Mouse (Mus musculus) midbrain, postnatal 0 days (tissue): ENCODE results near the gene Dnah7b. TPM values are rescaled to one million over a fixed set of nuclear protein-coding genes. Genes with fewer than 3 reads are reported as not detected.
A peak's percentile ranks its signal among the peaks of the same experiment; 100 is the strongest.
"Not testable (repeated sequence)": the region's sequence is repeated elsewhere in the genome, so short reads cannot be mapped to it uniquely, and the experiment has no call there.

Experiments
- ATAC-seq: fragments of 200-750 bp; cut with Nextera tagmentation; 2 replicates; pipeline ENCODE4 v1.8.0; 2017; ENCODE audit warnings: moderate number of reproducible peaks, mild to moderate bottlenecking, moderate TSS enrichment, moderate library complexity; ENCODE audit not compliant: low FRiP score
- DNase-seq: peaks from one replicate; pipeline ENCODE4 v3.0.0-alpha.2; 2015; ENCODE audit warnings: low spot score
- H3K27ac ChIP-seq: fragments of 300-500 bp; sonication (generic); 2 replicates; pipeline ENCODE4 v1.5.1; 2014; ENCODE audit warnings: low read depth, mild to moderate bottlenecking, low read length, mixed read lengths
- H3K27me3 ChIP-seq: fragments of 300-500 bp; sonication (generic); 2 replicates; pipeline ENCODE4 v1.6.1; 2014; ENCODE audit warnings: low read length, control low read depth, mixed read lengths; ENCODE audit not compliant: insufficient read depth
- H3K36me3 ChIP-seq: fragments of 300-500 bp; sonication (generic); 2 replicates; pipeline ENCODE4 v1.6.1; 2014; ENCODE audit warnings: low read length, control low read depth, mixed read lengths; ENCODE audit not compliant: insufficient read depth
- H3K4me1 ChIP-seq: fragments of 300-500 bp; sonication (generic); 2 replicates; pipeline ENCODE4 v1.6.1; 2014; ENCODE audit warnings: mild to moderate bottlenecking, control low read depth, antibody characterized with exemption, low read length, mixed read lengths; ENCODE audit not compliant: insufficient read depth
- H3K4me2 ChIP-seq: fragments of 300-500 bp; sonication (generic); 2 replicates; pipeline ENCODE4 v1.6.1; 2014; ENCODE audit warnings: low read depth, mild to moderate bottlenecking, low read length, mixed read lengths; ENCODE audit not compliant: poor library complexity, severe bottlenecking
- H3K4me3 ChIP-seq: fragments of 300-500 bp; sonication (generic); 2 replicates; pipeline ENCODE4 v1.5.1; 2014; ENCODE audit warnings: low read depth, mild to moderate bottlenecking, low read length, moderate library complexity
- H3K9ac ChIP-seq: fragments of 300-500 bp; sonication (generic); replicated peaks from 2 replicates; pipeline ENCODE4 v1.6.1; 2014; ENCODE audit warnings: mild to moderate bottlenecking, low read length, moderate library complexity, mixed read lengths; ENCODE audit not compliant: poor library complexity, severe bottlenecking
- H3K9me3 ChIP-seq: fragments of 300-500 bp; sonication (generic); 2 replicates; pipeline ENCODE4 v1.6.1; 2016; ENCODE audit warnings: low read length, control low read depth
- CTCF ChIP-seq: IDR thresholded peaks from 2 replicates; pipeline ENCODE4 v1.5.1; 2016; ENCODE audit warnings: antibody characterized with exemption, mild to moderate bottlenecking
- WGBS: fragments of 180-500 bp; shearing (Covaris S2); extraction: QIAGEN DNeasy Blood & Tissue Kit; methylation state at CpG from one replicate; pipeline ENCODE4 v1.1.7; 2014; 5-methylcytosine and 5-hydroxymethylcytosine counted together
- polyA plus RNA-seq: library from polyadenylated mRNA; unstranded; fragments of >200 nt; fragmentation: Nextera tagmentation; extraction: Ambion mirVana; gene quantifications from 2 replicates; pipeline ENCODE4 v1.2.1, GENCODE M21; 2015
- total RNA-seq: library from RNA; depleted of rRNA; stranded (reverse); fragments of >200 nt; gene quantifications from 2 replicates; pipeline ENCODE4 v1.2.3, GENCODE M21; 2014; rRNA removed

The Dnah7b gene
- total and polyA plus RNA-seq, 2 experiments from 2014 or later = 2.8 to 3.6 TPM

GRCm38 (mm10) chr1:46380641-46381040 lies 314.5 kb downstream of the Dnah7b start:
- WGBS = 90% methylated on average over 3 of the region's 3 CpGs
- not testable (repeated sequence) for H3K36me3 ChIP-seq

GRCm38 (mm10) chr1:46394681-46395297 lies 328.7 kb downstream of the Dnah7b start:
- not testable (repeated sequence) for H3K9ac ChIP-seq, H3K4me1 ChIP-seq, ATAC-seq, H3K4me2 ChIP-seq, H3K4me3 ChIP-seq, H3K36me3 ChIP-seq, H3K27ac ChIP-seq, H3K9me3 ChIP-seq, DNase-seq, H3K27me3 ChIP-seq
- WGBS = 60% methylated on average over 3 of the region's 4 CpGs

More at GRCm38 (mm10) chr1:46380641-46381040, 314.5 kb downstream of the Dnah7b start:
- H3K27ac ChIP-seq, H3K4me1 ChIP-seq, H3K4me2 ChIP-seq, DNase-seq, H3K9me3 ChIP-seq, H3K9ac ChIP-seq, ATAC-seq, H3K4me3 ChIP-seq, H3K27me3 ChIP-seq: not testable (repeated sequence)

GRCm38 (mm10) chr1:46408324-46409115 lies 342.4 kb downstream of the Dnah7b start:
- Histone ChIP-seq H3K9ac (no peak overlapping the region), H3K4me3 (no peak overlapping the region), H3K4me1 (no peaks in the 10 kb centered on the region), H3K4me2 (no peak overlapping the region), H3K9me3 (no peaks in the 10 kb centered on the region), H3K27ac (no peak overlapping the region), H3K27me3 (no peaks in the 10 kb centered on the region), H3K36me3 (no peaks in the 10 kb centered on the region)
- ATAC-seq = no peak
- no peak for TF ChIP-seq CTCF
- 87% methylated on average over 6 of the region's 6 CpGs for whole genome bisulfite sequencing
- DNase-seq = no peak

- H3K4me3 ChIP-seq, H3K27me3 ChIP-seq, H3K9ac ChIP-seq, DNase-seq, H3K27ac ChIP-seq, H3K36me3 ChIP-seq, H3K9me3 ChIP-seq, H3K4me2 ChIP-seq, ATAC-seq, H3K4me1 ChIP-seq: not testable (repeated sequence)
- WGBS = 92% methylated on average over 6 of the region's 7 CpGs
These were observed 348.7 kb downstream of the Dnah7b start for GRCm38 (mm10) chr1:46414798-46415197.

GRCm38 (mm10) chr1:46416946-46417345 lies 350.8 kb downstream of the Dnah7b start:
- H3K4me1 ChIP-seq, H3K9ac ChIP-seq, H3K4me2 ChIP-seq, H3K9me3 ChIP-seq, H3K36me3 ChIP-seq, H3K27me3 ChIP-seq, H3K27ac ChIP-seq, ATAC-seq, H3K4me3 ChIP-seq: not testable (repeated sequence)
- peak; percentile 40 for DNase-seq
- 22% methylated on average over 3 of the region's 3 CpGs for WGBS
- peak; percentile 70 for TF ChIP-seq CTCF

GRCm38 (mm10) chr1:46418966-46419365 lies 352.9 kb downstream of the Dnah7b start:
- H3K4me3 ChIP-seq, H3K27me3 ChIP-seq, H3K9ac ChIP-seq, H3K4me2 ChIP-seq, H3K36me3 ChIP-seq, H3K4me1 ChIP-seq, H3K9me3 ChIP-seq, DNase-seq, H3K27ac ChIP-seq: not testable (repeated sequence)
- WGBS = 44% methylated on average over 3 of the region's 4 CpGs
- ATAC-seq = peak; percentile 61; the same call in 1 of the 2 replicates

Other genes with a start within 250 kb of the Dnah7b start
- gene Gm5269, start 176.0 kb upstream of the Dnah7b start, total RNA-seq = not detected in 2 replicates
- not detected in 2 replicates for gene Gm5269, start 176.0 kb upstream of the Dnah7b start, polyA plus RNA-seq
- gene Slc40a1, start 139.8 kb upstream of the Dnah7b start, total RNA-seq = 12.9 and 18.5 TPM in 2 replicates
- gene Slc40a1, start 139.8 kb upstream of the Dnah7b start, polyA plus RNA-seq = 23.9 and 24.8 TPM in 2 replicates